Mouse (Mus musculus) cerebellum, postnatal 25 days (tissue): ENCODE measurements around the gene Eif3b.
"Not testable (repeated sequence)": the region's sequence is repeated elsewhere in the genome, so short reads cannot be mapped to it uniquely, and the experiment has no call there.

ENCODE experiments used
- DNase-seq, 2 experiments: peaks; one replicate each; pipeline ENCODE4 v3.0.0; 2021; ENCODE audit warnings: mixed read lengths in 2 of 2

Gene Eif3b

DNA sequence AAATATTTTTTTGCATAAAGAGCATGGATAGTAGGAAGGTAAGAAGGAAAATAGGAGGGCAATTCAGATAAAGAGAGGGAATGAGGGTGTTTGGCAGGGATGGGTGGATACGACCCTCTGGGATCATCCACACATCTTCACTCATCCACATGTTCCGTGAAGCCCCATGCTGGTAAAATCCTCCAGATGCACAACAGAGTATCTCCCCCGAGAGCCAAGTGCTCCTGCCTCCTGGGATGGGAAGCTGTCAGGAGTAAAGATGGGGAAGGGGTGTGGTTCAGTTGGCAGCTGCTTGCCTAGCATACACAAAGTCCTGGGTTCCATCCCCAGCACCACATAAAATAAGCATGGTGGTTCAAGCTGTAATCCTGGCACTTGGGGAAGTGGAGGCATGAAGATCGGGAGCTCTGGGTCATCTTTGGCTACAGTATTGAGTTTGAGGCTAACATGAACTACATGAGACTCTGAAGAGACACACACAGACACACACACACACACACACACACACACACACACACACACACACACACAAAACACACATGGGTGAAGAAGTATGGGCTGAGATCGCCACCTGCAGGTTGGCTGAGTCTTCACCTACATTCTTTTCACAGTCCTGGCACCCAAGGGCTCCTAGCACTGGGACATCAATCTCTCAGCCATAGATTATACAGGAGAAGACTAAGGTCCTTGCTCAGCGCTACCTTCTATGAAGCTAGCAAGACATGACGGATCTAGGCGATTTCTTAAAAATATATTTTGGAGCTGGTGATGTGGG lies 22.8 kb upstream of the Eif3b start:
- peak in 1 of 2 experiments; percentile 30 for DNase-seq

GRCm38 (mm10) chr5:140402640-140403270 lies 16.4 kb upstream of the Eif3b start:
- DNase-seq, result no peak

DNA sequence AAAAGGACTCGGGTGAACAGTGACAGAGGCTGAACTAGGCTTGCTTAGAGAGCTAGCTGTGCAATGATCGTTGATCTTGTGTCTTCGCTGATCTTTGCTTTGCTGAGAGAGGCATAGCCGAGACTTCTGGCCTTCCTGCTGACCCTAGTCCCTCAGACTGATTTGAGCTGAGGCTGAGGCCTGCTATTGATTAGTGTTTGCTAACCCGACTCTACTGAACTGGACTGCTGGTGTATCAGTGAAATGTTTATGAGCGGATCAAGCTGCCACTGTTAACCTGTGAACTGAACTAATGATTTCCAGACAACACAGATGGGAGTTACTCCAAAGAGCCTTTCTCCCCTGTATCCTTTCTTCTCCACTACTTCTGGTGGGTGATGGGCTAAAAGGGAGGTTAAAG lies 14.0 kb upstream of the Eif3b start:
- DNase-seq, result no peak

- DNase-seq, result no peak
Measured at GRCm38 (mm10) chr5:140406666-140407065, 12.5 kb upstream of the Eif3b start.

DNA sequence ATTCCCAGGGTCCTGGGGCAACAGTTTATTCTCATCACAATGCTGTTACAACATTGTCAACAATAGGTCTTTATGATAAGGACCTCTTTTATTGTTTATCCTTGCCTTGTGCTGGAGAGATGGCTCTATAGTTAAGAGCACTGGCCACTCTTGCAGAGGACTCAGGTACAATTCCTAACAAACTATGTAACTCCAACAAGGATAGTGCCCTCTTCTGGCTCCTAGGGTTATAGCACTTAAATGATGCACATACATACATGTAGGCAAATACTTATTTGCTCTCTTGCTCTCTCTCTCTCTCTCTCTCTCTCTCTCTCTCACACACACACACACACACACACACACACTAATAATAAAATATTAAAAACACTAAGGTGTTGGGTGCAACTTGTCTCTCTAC lies 10.3 kb upstream of the Eif3b start:
- no peak for DNase-seq

GRCm38 (mm10) chr5:140411339-140411738 lies 7.8 kb upstream of the Eif3b start:
- DNase-seq, result peak; percentile 47 to 71

DNA sequence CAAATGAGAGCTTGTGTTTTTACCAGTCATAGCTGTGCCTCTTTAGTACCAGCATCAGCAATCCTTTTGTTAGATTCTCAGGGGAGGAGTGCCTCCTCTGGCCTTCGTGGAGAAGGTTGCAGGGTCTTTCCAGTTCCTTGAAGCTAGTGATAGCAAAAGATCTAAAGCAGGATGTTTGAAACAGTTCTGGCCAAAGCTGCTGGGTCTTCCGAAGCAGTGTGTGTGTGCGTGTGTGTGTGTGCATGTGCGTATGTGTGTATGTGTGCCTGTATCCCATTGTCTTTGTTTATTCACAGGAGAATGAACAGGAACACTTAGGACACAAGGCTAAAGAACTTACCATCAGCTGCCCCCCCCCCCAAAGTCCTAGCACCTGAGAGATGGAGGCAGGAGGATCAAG lies 4.5 kb upstream of the Eif3b start:
- DNase-seq, result no peak

- DNase-seq, result peak in 1 of 2 experiments; percentile 38
Measured at GRCm38 (mm10) chr5:140418106-140418488, 1.0 kb upstream of the Eif3b start.

GRCm38 (mm10) chr5:140419442-140420080 lies 433 bp downstream of the Eif3b start:
- no peak for DNase-seq

GRCm38 (mm10) chr5:140420616-140421015 lies 1.5 kb downstream of the Eif3b start:
- DNase-seq, result no peak

GRCm38 (mm10) chr5:140425016-140425783 lies 6.1 kb downstream of the Eif3b start:
- no peak for DNase-seq

DNA sequence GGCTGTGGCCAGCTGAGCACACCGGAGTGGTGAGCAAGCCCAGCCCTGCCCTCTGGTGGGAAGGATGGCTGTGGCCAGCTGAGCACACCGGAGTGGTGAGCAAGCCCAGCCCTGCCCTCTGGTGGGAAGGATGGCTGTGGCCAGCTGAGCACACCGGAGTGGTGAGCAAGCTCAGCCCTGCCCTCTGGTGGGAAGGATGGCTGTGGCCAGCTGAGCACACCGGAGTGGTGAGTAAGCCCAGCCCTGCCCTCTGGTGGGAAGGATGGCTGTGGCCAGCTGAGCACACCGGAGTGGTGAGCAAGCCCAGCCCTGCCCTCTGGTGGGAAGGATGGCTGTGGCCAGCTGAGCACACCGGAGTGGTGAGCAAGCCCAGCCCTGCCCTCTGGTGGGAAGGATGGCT lies 20.0 kb downstream of the Eif3b start:
- not testable (repeated sequence) for DNase-seq

GRCm38 (mm10) chr5:140441406-140441805 lies 22.3 kb downstream of the Eif3b start:
- DNase-seq, result peak; percentile 29 to 61

- DNase-seq, result no peak
Measured at GRCm38 (mm10) chr5:140444012-140444411, 24.9 kb downstream of the Eif3b start.

- DNase-seq, result no peak
Measured at GRCm38 (mm10) chr5:140445345-140445744, 26.2 kb downstream of the Eif3b start, which contains the start of gene Gm4869. TSS of gene Gm4869 (plus strand) at chr5:140445645.

DNA sequence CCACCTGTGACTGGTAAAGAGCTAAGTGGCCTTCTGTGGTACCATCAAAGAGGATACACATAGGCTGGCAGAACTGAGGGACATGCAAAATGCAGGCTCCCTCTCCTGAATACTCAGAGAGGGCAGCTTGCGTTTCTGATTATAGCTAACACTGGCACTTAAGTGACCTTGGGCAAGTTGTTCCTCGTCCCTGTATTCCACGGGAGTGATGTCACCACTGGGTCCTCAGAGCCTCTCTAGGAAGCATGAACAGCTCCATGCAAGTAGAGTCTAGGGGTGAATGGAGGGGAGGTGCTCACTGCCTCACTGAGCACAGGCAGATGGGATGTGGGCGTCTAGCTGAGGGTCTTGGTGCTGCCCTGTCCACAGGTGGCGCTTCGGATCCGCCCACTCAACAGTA lies 26.9 kb downstream of the Eif3b start:
- DNase-seq, result no peak

DNA sequence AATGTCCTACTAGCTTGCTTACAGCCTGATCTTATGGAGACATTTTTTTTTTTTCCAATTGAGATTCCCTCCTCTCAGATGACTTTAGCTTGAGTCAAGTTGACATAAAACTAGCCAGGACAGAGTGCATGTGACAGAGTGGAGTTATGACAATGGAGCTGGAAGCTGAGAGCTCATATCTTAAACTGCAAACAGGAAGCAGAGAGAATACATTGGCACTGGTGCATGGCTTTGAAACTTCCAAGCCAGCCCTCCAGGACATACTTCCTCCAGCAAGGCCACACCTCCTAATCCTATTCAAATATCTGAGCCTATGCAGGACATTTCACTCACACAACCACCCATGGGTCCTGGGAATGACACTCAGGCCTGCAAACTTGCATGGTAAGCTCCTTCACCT lies 35.4 kb downstream of the Eif3b start:
- DNase-seq, result no peak

- DNase-seq, result no peak
Measured at GRCm38 (mm10) chr5:140455466-140455865, 36.3 kb downstream of the Eif3b start.

- DNase-seq, result no peak
Measured at GRCm38 (mm10) chr5:140461476-140461875, 42.3 kb downstream of the Eif3b start.

GRCm38 (mm10) chr5:140463151-140463550 lies 44.0 kb downstream of the Eif3b start:
- not testable (repeated sequence) for DNase-seq

DNA sequence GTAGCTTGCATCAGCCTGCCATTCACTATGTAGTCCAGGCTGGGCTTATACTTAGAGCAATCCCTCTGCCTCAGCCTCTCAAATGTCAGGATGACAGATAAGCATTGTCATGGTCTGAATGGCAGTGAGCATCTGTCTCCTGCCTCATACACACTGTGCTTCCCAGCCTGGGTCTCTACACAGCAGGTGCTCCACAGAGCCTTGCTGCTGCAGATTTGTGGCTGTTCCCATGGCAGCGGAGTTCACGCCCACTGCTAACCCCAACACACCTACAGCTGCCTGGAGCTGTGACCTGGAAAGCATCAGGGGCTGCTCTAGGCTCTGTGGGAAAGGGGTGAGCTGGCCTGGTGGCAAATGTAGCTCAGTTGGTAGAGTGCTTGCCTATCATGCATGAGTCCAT lies 45.8 kb downstream of the Eif3b start:
- DNase-seq, result no peak

GRCm38 (mm10) chr5:140472336-140472735 lies 53.2 kb downstream of the Eif3b start:
- no peak for DNase-seq

GRCm38 (mm10) chr5:140481458-140481857 lies 62.3 kb downstream of the Eif3b start:
- no peak for DNase-seq
